Mouse (Mus musculus): ENCODE data around the gene Agrp. TPM values are rescaled to one million over a fixed set of nuclear protein-coding genes. Genes with fewer than 3 reads are reported as not detected.
A peak's percentile ranks its signal among the peaks of the same experiment; 100 is the strongest.
"Not testable (repeated sequence)": the region's sequence is repeated elsewhere in the genome, so short reads cannot be mapped to it uniquely, and the experiment has no call there.

The Agrp gene
- polyA plus RNA-seq, 1 experiment from 2014 or later, result 0.56 TPM

GRCm38 (mm10) chr8:105571810-105572209 is 65.4 kb downstream of the Agrp start:
- Histone ChIP-seq H3K4me1 (ENCODE audit: control insufficient read depth, insufficient read depth, low read length) (peaks cover 1% of the 10 kb centered on the region), H3K4me3 (ENCODE audit: low read depth, low read length) (no peak overlapping the region), H3K4me2 (no peak overlapping the region), H3K36me3 (ENCODE audit: control insufficient read depth, insufficient read depth, low read length) (no peaks in the 10 kb centered on the region), H3K9ac (ENCODE audit: low read length) (no peak overlapping the region), H3K27me3 (ENCODE audit: control insufficient read depth, insufficient read depth, low read length) (no peaks in the 10 kb centered on the region), H3K9me3 (ENCODE audit: control insufficient read depth, low read length) (no peaks in the 10 kb centered on the region), H3K27ac (ENCODE audit: low read depth, low read length) (no peak overlapping the region)
- WGBS, result 89% methylated on average over 9 of the region's 9 CpGs
- DNase-seq (ENCODE audit: low spot score, missing footprints) (no peak), ATAC-seq (ENCODE audit: low FRiP score) (no peak)

- ATAC-seq (ENCODE audit: low FRiP score), result no peak
- no peaks in the 10 kb centered on the region for H3K27me3 ChIP-seq (ENCODE audit: control insufficient read depth, insufficient read depth, low read length)
Observed at GRCm38 (mm10) chr8:105566703-105567595, 70.2 kb downstream of the Agrp start.

GRCm38 (mm10) chr8:105565952-105566702 is 71.1 kb downstream of the Agrp start, which contains the start of gene Atp6v0d1:
Gene Atp6v0d1 (minus strand): TSS chr8:105566047.
- peak; percentile 99 for DNase-seq (ENCODE audit: low spot score, missing footprints)
- Histone ChIP-seq H3K27me3 (ENCODE audit: control insufficient read depth, insufficient read depth, low read length) (no peaks in the 10 kb centered on the region), H3K9me3 (ENCODE audit: control insufficient read depth, low read length) (no peaks in the 10 kb centered on the region), H3K36me3 (ENCODE audit: control insufficient read depth, insufficient read depth, low read length) (no peaks in the 10 kb centered on the region), H3K27ac (ENCODE audit: low read depth, low read length) (peak within 1 kb of the TSS; percentile 46; the same call in 1 of the 2 replicates), H3K4me2 (peak within 1 kb of the TSS; percentile 93), H3K4me1 (ENCODE audit: control insufficient read depth, insufficient read depth, low read length) (peaks cover 6% of the 10 kb centered on the region), H3K9ac (ENCODE audit: low read length) (peak within 1 kb of the TSS; percentile 84), H3K4me3 (ENCODE audit: low read depth, low read length) (peak within 1 kb of the TSS; percentile 80)
- peak; percentile 99 for ATAC-seq (ENCODE audit: low FRiP score)
- WGBS, result 4% methylated on average over 53 of the region's 53 CpGs

More at GRCm38 (mm10) chr8:105566703-105567595, 70.2 kb downstream of the Agrp start:
- Histone ChIP-seq H3K4me2 (peak overlapping the region; percentile 50), H3K9me3 (ENCODE audit: control insufficient read depth, low read length) (no peaks in the 10 kb centered on the region), H3K36me3 (ENCODE audit: control insufficient read depth, insufficient read depth, low read length) (no peaks in the 10 kb centered on the region), H3K27ac (ENCODE audit: low read depth, low read length) (no peak overlapping the region), H3K9ac (ENCODE audit: low read length) (peak overlapping the region; percentile 64), H3K4me3 (ENCODE audit: low read depth, low read length) (peak overlapping the region; percentile 80), H3K4me1 (ENCODE audit: control insufficient read depth, insufficient read depth, low read length) (peaks cover 6% of the 10 kb centered on the region)
- DNase-seq (ENCODE audit: low spot score, missing footprints), result peak; percentile 87
- 26% methylated on average over 27 of the region's 27 CpGs for WGBS

GRCm38 (mm10) chr8:105565401-105565881 is 71.8 kb downstream of the Agrp start:
- WGBS, result under 1% methylated on average over 31 of the region's 31 CpGs
- peak overlapping the region; percentile 46; the same call in 1 of the 2 replicates for H3K27ac ChIP-seq (ENCODE audit: low read depth, low read length)
- H3K9ac ChIP-seq (ENCODE audit: low read length), result peak overlapping the region; percentile 84
- peak; percentile 88 for DNase-seq (ENCODE audit: low spot score, missing footprints)
- H3K27me3 ChIP-seq (ENCODE audit: control insufficient read depth, insufficient read depth, low read length), result no peaks in the 10 kb centered on the region
- H3K4me3 ChIP-seq (ENCODE audit: low read depth, low read length), result peak overlapping the region; percentile 80
- peaks cover 6% of the 10 kb centered on the region for H3K4me1 ChIP-seq (ENCODE audit: control insufficient read depth, insufficient read depth, low read length)
- ATAC-seq (ENCODE audit: low FRiP score), result peak; percentile 83
- no peaks in the 10 kb centered on the region for H3K9me3 ChIP-seq (ENCODE audit: control insufficient read depth, low read length)
- peak overlapping the region; percentile 93 for H3K4me2 ChIP-seq
- no peaks in the 10 kb centered on the region for H3K36me3 ChIP-seq (ENCODE audit: control insufficient read depth, insufficient read depth, low read length)

GRCm38 (mm10) chr8:105564573-105565229 is 72.5 kb downstream of the Agrp start:
- not testable (repeated sequence) for H3K27me3 ChIP-seq (ENCODE audit: control insufficient read depth, insufficient read depth, low read length); H3K4me1 ChIP-seq (ENCODE audit: control insufficient read depth, insufficient read depth, low read length); ATAC-seq (ENCODE audit: low FRiP score); H3K27ac ChIP-seq (ENCODE audit: low read depth, low read length); H3K9me3 ChIP-seq (ENCODE audit: control insufficient read depth, low read length); DNase-seq (ENCODE audit: low spot score, missing footprints); H3K36me3 ChIP-seq (ENCODE audit: control insufficient read depth, insufficient read depth, low read length)
- WGBS, result 82% methylated on average over 9 of the region's 9 CpGs
- H3K9ac ChIP-seq (ENCODE audit: low read length), result peak overlapping the region; percentile 84; the same call in 1 of the 2 replicates
- peak overlapping the region; percentile 93 for H3K4me2 ChIP-seq
- peak overlapping the region; percentile 80 for H3K4me3 ChIP-seq (ENCODE audit: low read depth, low read length)

GRCm38 (mm10) chr8:105563871-105564270 is 73.3 kb downstream of the Agrp start:
- no peak for DNase-seq (ENCODE audit: low spot score, missing footprints)
- Histone ChIP-seq H3K27ac (ENCODE audit: low read depth, low read length) (no peak overlapping the region), H3K27me3 (ENCODE audit: control insufficient read depth, insufficient read depth, low read length) (no peaks in the 10 kb centered on the region), H3K4me1 (ENCODE audit: control insufficient read depth, insufficient read depth, low read length) (peaks cover 6% of the 10 kb centered on the region), H3K36me3 (ENCODE audit: control insufficient read depth, insufficient read depth, low read length) (no peaks in the 10 kb centered on the region), H3K9me3 (ENCODE audit: control insufficient read depth, low read length) (no peaks in the 10 kb centered on the region), H3K9ac (ENCODE audit: low read length) (no peak overlapping the region), H3K4me2 (no peak overlapping the region), H3K4me3 (ENCODE audit: low read depth, low read length) (no peak overlapping the region)
- no peak for ATAC-seq (ENCODE audit: low FRiP score)
- 96% methylated on average over 1 of the region's 1 CpGs for WGBS

GRCm38 (mm10) chr8:105562863-105563262 is 74.3 kb downstream of the Agrp start:
- ATAC-seq (ENCODE audit: low FRiP score) (no peak), DNase-seq (ENCODE audit: low spot score, missing footprints) (no peak)
- Histone ChIP-seq H3K36me3 (ENCODE audit: control insufficient read depth, insufficient read depth, low read length) (no peaks in the 10 kb centered on the region), H3K9me3 (ENCODE audit: control insufficient read depth, low read length) (no peaks in the 10 kb centered on the region), H3K9ac (ENCODE audit: low read length) (no peak overlapping the region), H3K27ac (ENCODE audit: low read depth, low read length) (no peak overlapping the region), H3K4me3 (ENCODE audit: low read depth, low read length) (no peak overlapping the region), H3K27me3 (ENCODE audit: control insufficient read depth, insufficient read depth, low read length) (no peaks in the 10 kb centered on the region), H3K4me1 (ENCODE audit: control insufficient read depth, insufficient read depth, low read length) (peaks cover 6% of the 10 kb centered on the region), H3K4me2 (no peak overlapping the region)
- 92% methylated on average over 3 of the region's 3 CpGs for WGBS

- no peak overlapping the region for H3K4me3 ChIP-seq (ENCODE audit: low read depth, low read length)
- no peaks in the 10 kb centered on the region for H3K27me3 ChIP-seq (ENCODE audit: control insufficient read depth, insufficient read depth, low read length)
- H3K4me1 ChIP-seq (ENCODE audit: control insufficient read depth, insufficient read depth, low read length), result no peaks in the 10 kb centered on the region
- H3K4me2 ChIP-seq, result no peak overlapping the region
- H3K36me3 ChIP-seq (ENCODE audit: control insufficient read depth, insufficient read depth, low read length), result no peaks in the 10 kb centered on the region
- no peak overlapping the region for H3K9ac ChIP-seq (ENCODE audit: low read length)
- H3K27ac ChIP-seq (ENCODE audit: low read depth, low read length), result no peak overlapping the region
- no peak for DNase-seq (ENCODE audit: low spot score, missing footprints)
- WGBS, result 71% methylated on average over 3 of the region's 3 CpGs
- no peaks in the 10 kb centered on the region for H3K9me3 ChIP-seq (ENCODE audit: control insufficient read depth, low read length)
- ATAC-seq (ENCODE audit: low FRiP score), result no peak
Observed at GRCm38 (mm10) chr8:105555230-105555629, 82.0 kb downstream of the Agrp start.
